Comparison of ENCODE assay signal across 8 mouse cellular contexts in genomic region chr5:31602377-31602776, GRCm38 (mm10). TPM values are rescaled to one million over a fixed set of nuclear protein-coding genes. Genes with fewer than 3 reads are reported as not detected.
DNase-seq lines count a peak whose midpoint lies in the region; ATAC-seq lines count a peak whose summit lies in the region.

No protein-coding gene starts in this region.

- H3K9me3 ChIP-seq in kidney, embryonic 15.5 days (replicated peaks): 0 out of 2 replicates have a peak, but pooled peaks cover 2% of the 10 kb centered on the region
- H3K9me3 ChIP-seq in stomach, embryonic 14.5 days (ENCODE audit: control insufficient read depth, low read depth, low read length): no peaks in the 10 kb centered on the region
- H3K9me3 ChIP-seq in hindbrain, embryonic 14.5 days (ENCODE audit: control insufficient read depth, low read length): no peaks in the 10 kb centered on the region
- H3K9me3 ChIP-seq in forebrain, embryonic 13.5 days (replicated peaks): no peaks in the 10 kb centered on the region

- WGBS in kidney, embryonic 15.5 days: 84% methylated on average over 1 of the region's 1 CpGs
- WGBS in stomach, embryonic 14.5 days: 79% methylated on average over 1 of the region's 1 CpGs
- WGBS in hindbrain, embryonic 14.5 days: 100% methylated on average over 1 of the region's 1 CpGs
- 86% methylated on average over 1 of the region's 1 CpGs for WGBS in forebrain, embryonic 13.5 days

- H3K27me3 ChIP-seq in kidney, embryonic 15.5 days: no peaks in the 10 kb centered on the region
- no peaks in the 10 kb centered on the region for H3K27me3 ChIP-seq in stomach, embryonic 14.5 days (ENCODE audit: control insufficient read depth, insufficient read depth, low read length)
- H3K27me3 ChIP-seq in hindbrain, embryonic 14.5 days (ENCODE audit: control insufficient read depth, insufficient read depth, low read length): 0 out of 2 replicates have a peak, but pooled peaks cover 2% of the 10 kb centered on the region
- H3K27me3 ChIP-seq in forebrain, embryonic 13.5 days: peaks cover 4% of the 10 kb centered on the region; the same call in 1 of the 2 replicates

- H3K4me2 ChIP-seq in kidney, embryonic 15.5 days: no peak overlapping the region
- H3K4me2 ChIP-seq in stomach, embryonic 14.5 days (replicated peaks; ENCODE audit: low read depth, low read length): no peak overlapping the region
- no peak overlapping the region for H3K4me2 ChIP-seq in hindbrain, embryonic 14.5 days (replicated peaks)
- H3K4me2 ChIP-seq in forebrain, embryonic 13.5 days: no peak overlapping the region

- ATAC-seq in kidney, embryonic 15.5 days (replicated peaks; ENCODE audit: low FRiP score): no peak
- 0 out of 2 replicates have a peak, but pooled peaks have one; percentile 14 for ATAC-seq in stomach, embryonic 14.5 days (ENCODE audit: insufficient number of reproducible peaks, insufficient read depth, low FRiP score, low read depth)
- no peak for ATAC-seq in hindbrain, embryonic 14.5 days (ENCODE audit: low FRiP score)
- no peak for ATAC-seq in forebrain, embryonic 13.5 days

- 0 out of 2 replicates have a peak overlapping the region, but pooled peaks have one; percentile 19 for H3K27ac ChIP-seq in kidney, embryonic 15.5 days
- no peak overlapping the region; the same call in 1 of the 2 replicates for H3K27ac ChIP-seq in stomach, embryonic 14.5 days (ENCODE audit: low read length)
- H3K27ac ChIP-seq in hindbrain, embryonic 14.5 days: no peak overlapping the region
- H3K27ac ChIP-seq in forebrain, embryonic 13.5 days: no peak overlapping the region

- H3K4me3 ChIP-seq in kidney, embryonic 15.5 days (replicated peaks): no peak overlapping the region
- H3K4me3 ChIP-seq in stomach, embryonic 14.5 days (ENCODE audit: low read depth, low read length): no peak overlapping the region
- H3K4me3 ChIP-seq in hindbrain, embryonic 14.5 days (replicated peaks; ENCODE audit: low read length): no peak overlapping the region
- no peak overlapping the region for H3K4me3 ChIP-seq in forebrain, embryonic 13.5 days

- peak; percentile 56 to 65 for DNase-seq in CD8-positive naive resting alpha-beta T cell, adult 2 months (ENCODE audit: low read depth in 2 of 2, low spot score in 2 of 2)
- peak; percentile 28 for DNase-seq in WW6 (ENCODE audit: low read depth, low spot score)
- peak; percentile 40 for DNase-seq in gastrocnemius, postnatal 10 days
- peak; percentile 93 for DNase-seq in lung, postnatal 25 days (ENCODE audit: low spot score)
- DNase-seq in hindbrain, embryonic 14.5 days (ENCODE audit: low spot score): no peak

- no peak overlapping the region for H3K9ac ChIP-seq in kidney, embryonic 15.5 days
- H3K9ac ChIP-seq in stomach, embryonic 14.5 days (replicated peaks; ENCODE audit: low read depth, low read length): no peak overlapping the region
- H3K9ac ChIP-seq in hindbrain, embryonic 14.5 days: no peak overlapping the region
- H3K9ac ChIP-seq in forebrain, embryonic 13.5 days: no peak overlapping the region

- H3K4me1 ChIP-seq in kidney, embryonic 15.5 days: peaks cover 8% of the 10 kb centered on the region
- H3K4me1 ChIP-seq in stomach, embryonic 14.5 days (ENCODE audit: control insufficient read depth, insufficient read depth, low read length): peaks cover 8% of the 10 kb centered on the region; the same call in 1 of the 2 replicates
- H3K4me1 ChIP-seq in hindbrain, embryonic 14.5 days (replicated peaks; ENCODE audit: control insufficient read depth, insufficient read depth, low read length): no peaks in the 10 kb centered on the region
- H3K4me1 ChIP-seq in forebrain, embryonic 13.5 days: no peaks in the 10 kb centered on the region

- no peaks in the 10 kb centered on the region for H3K36me3 ChIP-seq in kidney, embryonic 15.5 days
- no peaks in the 10 kb centered on the region for H3K36me3 ChIP-seq in stomach, embryonic 14.5 days (ENCODE audit: control insufficient read depth, insufficient read depth, low read length)
- no peaks in the 10 kb centered on the region for H3K36me3 ChIP-seq in hindbrain, embryonic 14.5 days (replicated peaks; ENCODE audit: control insufficient read depth, insufficient read depth)
- no peaks in the 10 kb centered on the region for H3K36me3 ChIP-seq in forebrain, embryonic 13.5 days (ENCODE audit: poor library complexity, severe bottlenecking)

RNA-seq across cellular contexts. Expression of gene Mrpl33, which starts 5.6 kb away (rescaled TPM):
- total RNA-seq in gastrocnemius, postnatal 10 days (2021): 100 to 1,000 TPM; 259 to 272 TPM
- 272 and 284 TPM in 2 replicates for polyA plus RNA-seq in kidney, embryonic 15.5 days (2015; fragmentation: Nextera tagmentation; extraction: Ambion mirVana)
- polyA plus RNA-seq in stomach, embryonic 14.5 days (2014; fragmentation: Nextera tagmentation; extraction: Ambion mirVana): 301 and 326 TPM in 2 replicates
- 182 and 214 TPM in 2 replicates for polyA plus RNA-seq in hindbrain, embryonic 14.5 days (2014; fragmentation: Nextera tagmentation; extraction: Ambion mirVana)
- polyA plus RNA-seq in forebrain, embryonic 13.5 days (2015; fragmentation: Nextera tagmentation; extraction: Ambion mirVana): 239 and 254 TPM in 2 replicates
